Mouse (Mus musculus) right cerebral cortex, postnatal 36 days (tissue): ENCODE measurements at regions not wholly inside any gene's neighbourhood (a gene's known extent, or its start where the extent isn't known, plus 50 kb on each side); places are given as distances from the start of the nearest gene placed in this dataset.
A peak's percentile ranks its signal among the peaks of the same experiment; 100 is the strongest.

Experiments
- DNase-seq, 2 experiments: peaks; one replicate each; pipeline ENCODE4 v3.0.0; 2022; ENCODE audit warnings: low spot score in 2 of 2, mixed read lengths in 1 of 2

GRCm38 (mm10) chr14:68447240-68447923, 846.7 kb downstream of the Synb start:
- DNase-seq = no peak

GRCm38 (mm10) chr14:68433326-68433725, 860.8 kb downstream of the Synb start:
- no peak for DNase-seq

- DNase-seq = no peak
Observed at GRCm38 (mm10) chr14:68432111-68432510, 862.0 kb downstream of the Synb start.

- DNase-seq = no peak
Observed at GRCm38 (mm10) chr14:68427235-68427634, 866.9 kb downstream of the Synb start.

- DNase-seq = no peak
Observed at GRCm38 (mm10) chr14:68392440-68392839, 901.7 kb downstream of the Synb start.

- no peak for DNase-seq
Observed at GRCm38 (mm10) chr14:68391875-68392274, 902.2 kb downstream of the Synb start.

- peak; percentile 43 to 67 for DNase-seq
Observed at GRCm38 (mm10) chr14:68381741-68382140, 912.4 kb downstream of the Synb start.

- DNase-seq = peak in 1 of 2 experiments; percentile 13
Observed at GRCm38 (mm10) chr14:68367696-68368095, 926.4 kb downstream of the Synb start.

- no peak for DNase-seq
Observed at GRCm38 (mm10) chr14:68363892-68364291, 930.2 kb downstream of the Synb start.

- DNase-seq = no peak
Observed at GRCm38 (mm10) chr14:68361998-68362397, 932.1 kb downstream of the Synb start.

GRCm38 (mm10) chr14:68361481-68361880, 932.6 kb downstream of the Synb start:
- DNase-seq = no peak

GRCm38 (mm10) chr14:68356396-68356795, 937.7 kb downstream of the Synb start:
- DNase-seq = no peak

- no peak for DNase-seq
Observed at GRCm38 (mm10) chr14:68355462-68355905, 938.6 kb downstream of the Synb start.

GRCm38 (mm10) chr14:68345527-68345926, 948.6 kb downstream of the Synb start:
- DNase-seq = no peak

- DNase-seq = no peak
Observed at GRCm38 (mm10) chr14:68344715-68345114, 949.4 kb downstream of the Synb start.

- DNase-seq = no peak
Observed at GRCm38 (mm10) chr14:68338440-68338839, 955.7 kb downstream of the Synb start.

GRCm38 (mm10) chr14:68325061-68325460, 969.0 kb downstream of the Synb start:
- DNase-seq = no peak

- no peak for DNase-seq
Observed at GRCm38 (mm10) chr14:68323008-68323407, 971.1 kb downstream of the Synb start.

GRCm38 (mm10) chr14:68307973-68308660, 986.0 kb downstream of the Synb start:
- DNase-seq = no peak

GRCm38 (mm10) chr14:68305166-68305565, 988.9 kb downstream of the Synb start:
- no peak for DNase-seq

GRCm38 (mm10) chr14:68301710-68302109, 992.4 kb downstream of the Synb start:
- DNase-seq = no peak

GRCm38 (mm10) chr14:68285546-68285945, 1008.6 kb downstream of the Synb start:
- no peak for DNase-seq

- no peak for DNase-seq
Observed at GRCm38 (mm10) chr14:68261436-68261835, 1032.7 kb downstream of the Synb start.
